Mouse (Mus musculus) adrenal gland, postnatal 36 days (tissue): ENCODE data around the gene Cacybp. TPM values are rescaled to one million over a fixed set of nuclear protein-coding genes. Genes with fewer than 3 reads are reported as not detected.

Experiments
- DNase-seq, 2 experiments: peaks; one replicate each; pipeline ENCODE4 v3.0.0; 2021; ENCODE audit warnings: mixed read lengths in 1 of 2
- total RNA-seq, 2 experiments: library from RNA; stranded (reverse); gene quantifications; 2 replicates each; pipeline ENCODE4 v1.2.3; 2021

The Cacybp gene
- total RNA-seq, 2 experiments from 2014 or later, result 89.7 to 126 TPM

DNA sequence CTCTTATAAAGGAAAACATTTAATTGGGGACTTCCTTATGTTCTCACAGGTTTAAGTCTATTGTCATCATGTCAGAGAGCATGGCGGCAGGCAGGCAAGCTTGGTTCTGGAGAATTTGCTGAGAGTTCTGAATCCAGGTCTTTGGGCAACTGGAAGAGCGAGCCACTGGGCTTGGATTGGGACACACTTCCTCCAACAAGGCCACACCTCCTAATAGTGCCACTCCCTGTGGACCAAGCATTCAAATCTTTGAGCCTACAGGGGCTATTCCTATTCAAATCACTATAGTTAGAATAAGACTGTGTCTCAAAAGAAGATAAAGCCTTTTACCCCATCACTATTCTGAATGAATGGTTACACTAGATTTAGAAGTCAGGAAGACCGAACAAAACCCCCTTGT is 5.2 kb upstream of the Cacybp start:
- DNase-seq, result no peak

GRCm38 (mm10) chr1:160214171-160214570 is 1.5 kb upstream of the Cacybp start:
- no peak for DNase-seq

DNA sequence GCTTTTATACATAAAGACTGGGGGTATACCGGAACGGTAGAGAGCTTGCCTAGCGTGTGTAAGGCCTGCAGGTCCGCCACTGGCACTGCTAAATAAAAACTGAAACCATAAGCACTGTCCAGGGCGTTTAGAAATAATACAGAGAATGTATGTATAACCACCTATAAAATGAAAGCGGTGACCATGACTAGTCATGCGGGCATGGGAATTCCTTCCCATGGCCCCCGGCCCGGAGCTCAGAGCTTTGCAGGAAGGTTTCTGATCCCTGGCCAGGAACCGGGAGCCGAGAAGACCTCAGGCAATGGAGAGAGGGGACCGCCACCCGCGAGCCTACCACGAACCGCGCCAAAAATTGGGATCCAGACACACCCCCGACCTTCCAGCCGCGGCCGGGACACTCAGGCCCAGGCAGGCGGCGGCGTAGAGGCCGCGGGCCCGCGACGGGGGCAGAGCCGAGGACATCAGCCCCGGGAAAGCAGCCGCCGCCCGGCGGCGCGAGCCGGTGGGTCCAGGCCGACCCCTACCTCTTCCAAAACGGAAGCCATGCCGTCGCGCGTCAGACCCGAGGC is 468 bp downstream of the Cacybp start:
- peak; percentile 58 to 64 for DNase-seq

DNA sequence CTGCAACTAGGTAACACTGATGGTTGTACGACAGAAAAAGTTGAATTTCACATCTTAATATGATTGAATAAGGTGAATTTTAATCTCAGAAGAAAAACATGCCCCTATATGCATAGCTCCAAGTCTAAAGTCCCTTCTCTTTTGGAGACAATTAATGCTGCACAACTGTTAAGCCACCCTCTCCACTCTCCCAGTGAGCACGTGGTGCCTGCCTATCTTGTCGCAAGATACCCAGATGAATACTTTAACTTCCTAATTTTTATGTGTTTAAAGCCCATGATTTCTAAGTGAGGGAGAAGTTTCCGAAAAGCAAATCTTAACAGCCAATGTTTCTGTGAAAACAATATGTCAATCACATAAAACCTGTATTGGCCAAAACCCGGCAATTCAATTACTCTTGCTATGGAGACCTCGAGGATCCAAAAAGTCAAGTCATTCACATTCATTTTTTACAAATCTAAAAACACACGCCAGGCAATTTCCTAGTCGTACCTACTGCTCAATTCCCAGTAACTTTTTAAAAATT is 1.0 kb downstream of the Cacybp start:
- peak in 1 of 2 experiments; percentile 22 for DNase-seq

- peak; percentile 13 to 16 for DNase-seq
Observed at GRCm38 (mm10) chr1:160210566-160210965, 2.1 kb downstream of the Cacybp start.

DNA sequence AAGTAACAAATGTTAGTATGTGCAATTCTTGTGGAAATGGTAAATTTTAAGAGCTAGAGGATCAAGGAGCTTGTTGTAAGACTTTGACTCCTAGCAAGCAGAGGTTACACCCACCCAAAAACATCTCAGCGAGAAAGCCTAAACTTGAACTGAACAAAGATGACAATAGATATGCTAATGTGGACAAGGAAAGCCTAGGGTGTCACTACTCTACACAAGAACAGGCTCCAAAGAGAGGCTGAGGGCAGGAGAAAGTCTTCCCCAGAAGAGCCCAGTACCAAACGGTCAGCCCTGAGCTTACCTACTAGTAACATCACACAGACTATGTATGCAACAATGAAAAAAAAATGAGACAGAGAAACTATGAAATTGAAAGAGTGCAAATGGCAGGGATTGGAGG is 2.8 kb downstream of the Cacybp start:
- DNase-seq, result no peak

DNA sequence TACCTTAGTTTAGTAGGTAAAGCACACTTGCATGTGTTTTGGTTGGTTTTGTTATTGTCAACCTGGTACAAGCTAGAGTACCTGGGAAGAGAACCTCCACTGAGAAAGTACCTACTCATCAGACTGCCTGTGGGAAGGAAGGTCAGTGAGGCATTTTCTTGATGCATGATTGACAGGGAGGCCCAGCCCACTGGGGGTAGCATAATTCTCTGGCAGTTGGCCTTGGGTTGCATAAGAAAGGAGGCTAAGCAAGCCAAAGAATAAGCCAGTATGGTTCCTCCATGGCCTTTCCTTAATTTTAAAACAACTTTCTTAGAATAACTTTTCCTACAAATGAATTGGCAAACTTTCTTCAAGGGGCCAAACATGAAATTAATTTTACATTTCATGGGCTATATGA is 7.2 kb downstream of the Cacybp start:
- DNase-seq, result peak; percentile 50 to 51

- DNase-seq, result no peak
Observed at GRCm38 (mm10) chr1:160195337-160195663, 17.4 kb downstream of the Cacybp start.

DNA sequence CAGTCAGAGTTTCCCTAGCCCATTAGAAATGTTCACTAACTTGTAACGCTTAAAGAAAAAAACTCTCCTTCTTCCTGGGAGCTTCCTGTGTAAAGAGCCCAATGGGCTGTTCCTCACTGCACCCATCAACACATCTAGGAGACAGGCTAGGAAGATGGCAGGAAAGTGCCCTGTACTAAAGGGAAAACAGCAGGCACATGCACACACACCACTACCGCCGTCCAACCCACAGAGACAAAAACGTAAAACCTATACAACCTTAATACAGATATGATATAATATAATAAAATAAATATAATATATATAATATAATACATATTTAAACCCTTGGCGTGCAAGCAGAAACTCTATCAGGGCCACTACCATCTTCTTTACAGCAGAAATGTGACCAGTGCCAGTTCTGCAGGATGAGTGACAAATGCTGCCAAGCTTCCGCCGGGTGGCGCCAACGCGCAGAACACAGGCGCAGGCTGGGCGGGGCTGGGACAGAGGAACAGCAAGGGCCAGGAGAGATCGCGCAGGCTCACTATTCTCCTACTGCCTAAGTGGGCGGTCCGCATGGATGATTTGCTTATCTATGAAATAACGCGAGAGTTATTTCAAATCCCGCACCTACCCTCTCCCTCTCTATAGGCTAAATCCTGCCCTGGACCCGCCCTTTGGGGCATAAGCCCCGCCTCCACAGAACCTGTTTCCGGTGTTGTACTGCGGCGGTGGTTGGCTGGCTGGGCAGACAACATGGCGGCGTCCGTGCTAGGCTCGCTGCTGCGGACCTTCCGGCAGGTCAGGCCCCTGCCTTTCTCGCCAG is 17.9 kb downstream of the Cacybp start, which contains the start of gene Mrps14:
Gene Mrps14 (plus strand): TSS at position 687 of the 808 bp plus-strand sequence.
- peak; percentile 98 to 99 for DNase-seq

- peak; percentile 13 to 32 for DNase-seq
Observed at GRCm38 (mm10) chr1:160184506-160184905, 28.2 kb downstream of the Cacybp start.

- no peak for DNase-seq
Observed at GRCm38 (mm10) chr1:160181216-160181615, 31.5 kb downstream of the Cacybp start.

GRCm38 (mm10) chr1:160176903-160177302 is 35.8 kb downstream of the Cacybp start:
- no peak for DNase-seq

GRCm38 (mm10) chr1:160166600-160166999 is 46.1 kb downstream of the Cacybp start:
- no peak for DNase-seq

DNA sequence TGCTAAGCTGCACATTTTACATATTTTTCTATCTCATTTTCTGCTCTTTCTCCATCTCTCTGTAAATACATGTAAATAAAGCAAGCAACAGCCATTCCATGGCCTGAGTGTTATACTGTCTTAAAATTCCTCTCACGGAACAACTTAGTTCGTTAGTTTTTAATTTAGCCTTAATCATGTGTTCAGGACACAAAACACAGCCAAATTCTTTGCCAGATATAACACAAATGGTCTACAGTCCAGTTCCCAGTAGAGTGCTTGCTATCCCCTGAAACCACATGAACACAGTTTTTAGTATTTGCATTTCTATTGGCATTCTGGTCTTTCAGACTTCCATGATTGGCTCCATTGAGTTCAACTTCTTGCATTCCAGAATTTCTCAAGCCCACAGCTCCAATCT is 54.5 kb downstream of the Cacybp start:
- no peak for DNase-seq

DNA sequence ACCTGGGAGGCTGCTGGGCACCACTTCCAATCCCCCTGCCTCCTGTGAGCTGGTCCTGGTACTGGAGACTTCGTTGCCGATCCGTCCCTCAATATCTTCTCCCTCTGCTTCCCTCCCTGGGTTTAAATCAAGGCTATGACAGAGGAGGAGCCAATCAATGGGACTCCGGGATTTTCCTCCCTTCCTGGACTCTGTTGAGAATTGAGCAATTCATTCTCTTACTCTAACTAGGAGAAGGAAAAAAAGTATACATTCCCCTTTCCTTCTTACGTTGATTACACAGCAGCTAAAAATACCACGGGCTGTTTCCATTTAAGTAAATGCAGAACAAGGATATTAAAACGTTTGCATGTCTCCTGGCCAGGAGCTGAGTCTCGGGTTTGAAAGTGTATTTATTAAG is 59.2 kb downstream of the Cacybp start, which contains the start of gene Tnn:
Gene Tnn (minus strand): TSS at position 101 of the 400 bp plus-strand sequence.
- DNase-seq, result no peak

Other genes with a start within 250 kb of the Cacybp start
- 10 to 100 TPM; 10.7 to 20.6 TPM for gene 4930523C07Rik, start 168.5 kb downstream of the Cacybp start, total RNA-seq
- under 1 TPM; 0.10 to 0.20 TPM for gene Tnn, start 59.3 kb downstream of the Cacybp start, total RNA-seq
- 100 to 1,000 TPM in 1 of 2 experiments, 10 to 100 TPM in 1; 99.1 to 112 TPM for gene Mrps14, start 17.7 kb downstream of the Cacybp start, total RNA-seq